Mouse (Mus musculus): ENCODE results near the gene Amigo1. TPM values are rescaled to one million over a fixed set of nuclear protein-coding genes. Genes with fewer than 3 reads are reported as not detected.

Gene Amigo1
- 16.0 and 16.7 TPM in 2 replicates for polyA plus RNA-seq (2012; rRNA removed)

GRCm38 (mm10) chr3:108186098-108187047 is at the start of gene Amigo1:
Gene Amigo1 (plus strand): TSS chr3:108186335.

GRCm38 (mm10) chr3:108145534-108146445 is 40.3 kb upstream of the Amigo1 start, which contains the start of gene Gnai3:
Gene Gnai3 (minus strand): TSS chr3:108146146.

DNA sequence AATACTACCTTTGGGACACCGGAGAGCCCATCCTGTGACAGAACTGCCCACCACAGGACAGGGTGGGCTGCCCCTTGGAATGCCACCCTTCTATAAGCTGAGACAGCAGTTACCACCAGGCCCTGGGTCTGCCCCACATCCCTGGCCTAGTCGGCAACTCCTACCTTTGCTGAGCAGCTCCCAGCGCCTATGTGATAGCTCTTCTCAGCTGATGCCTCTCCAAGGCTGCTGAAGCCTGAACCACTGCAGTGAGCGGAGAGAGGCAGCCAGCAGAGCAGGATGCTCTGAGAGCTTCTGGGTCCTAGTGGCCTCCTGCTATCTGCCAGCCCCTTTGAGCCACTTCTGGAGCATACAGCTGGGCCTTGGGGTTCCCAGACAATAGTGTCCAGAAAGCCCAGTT is 31.5 kb upstream of the Amigo1 start, which contains the start of gene Gpr61:
Gpr61 (minus strand) TSS at position 227 of the 400 bp plus-strand sequence.

DNA sequence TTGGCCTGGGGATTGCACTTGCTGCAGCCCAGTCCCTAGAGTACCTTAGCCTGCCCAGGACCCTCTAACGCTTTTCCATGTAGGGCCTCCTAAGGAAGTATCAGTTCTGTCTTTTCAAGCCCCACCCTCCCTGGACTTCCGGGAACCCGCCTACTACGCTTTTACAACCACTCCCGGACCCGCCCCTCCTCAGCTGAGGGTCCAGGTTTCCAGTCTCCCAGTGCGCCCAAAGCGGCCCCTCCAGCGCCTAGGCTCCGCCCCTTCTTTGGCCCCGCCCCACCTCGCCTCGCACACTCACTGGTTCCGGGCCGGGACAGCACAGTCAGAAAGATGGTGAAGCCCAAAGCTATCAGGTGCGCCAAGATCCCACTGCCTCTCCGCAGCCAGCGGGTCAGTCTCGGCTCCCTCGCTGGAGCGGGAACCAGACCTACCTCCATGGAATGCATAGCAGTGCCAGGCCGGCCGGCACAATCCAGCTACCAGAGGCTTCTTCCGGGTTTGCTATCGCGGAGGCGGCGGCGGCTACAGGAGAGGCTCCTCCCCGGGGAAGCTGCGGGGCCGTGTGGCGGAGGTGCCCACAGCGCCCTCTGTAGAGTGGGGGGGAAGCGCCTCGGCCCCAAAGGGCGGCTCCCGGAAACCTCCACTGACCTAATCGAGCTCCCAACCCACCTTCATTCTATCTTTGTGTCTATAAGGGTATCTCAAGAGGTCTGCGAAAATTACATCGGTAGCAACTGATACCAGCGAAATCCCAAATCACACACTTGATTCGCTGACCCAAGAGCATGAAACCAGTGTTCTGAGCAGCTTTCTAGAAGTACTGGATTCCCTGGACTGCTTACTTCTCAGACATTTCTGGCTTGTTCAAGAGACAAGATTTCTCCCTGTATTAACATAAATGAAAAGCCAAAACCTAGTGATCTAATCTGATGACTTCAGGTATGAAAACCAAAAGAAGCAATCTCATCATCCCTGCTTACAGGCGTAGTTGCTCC is 14.5 kb downstream of the Amigo1 start, which contains the start of gene Cyb561d1:
Cyb561d1 (minus strand) TSS at position 884 of the 995 bp plus-strand sequence.

GRCm38 (mm10) chr3:108210771-108211139 is 24.6 kb downstream of the Amigo1 start, which contains the start of gene Atxn7l2:
Gene Atxn7l2 (minus strand): TSS chr3:108210934.

DNA sequence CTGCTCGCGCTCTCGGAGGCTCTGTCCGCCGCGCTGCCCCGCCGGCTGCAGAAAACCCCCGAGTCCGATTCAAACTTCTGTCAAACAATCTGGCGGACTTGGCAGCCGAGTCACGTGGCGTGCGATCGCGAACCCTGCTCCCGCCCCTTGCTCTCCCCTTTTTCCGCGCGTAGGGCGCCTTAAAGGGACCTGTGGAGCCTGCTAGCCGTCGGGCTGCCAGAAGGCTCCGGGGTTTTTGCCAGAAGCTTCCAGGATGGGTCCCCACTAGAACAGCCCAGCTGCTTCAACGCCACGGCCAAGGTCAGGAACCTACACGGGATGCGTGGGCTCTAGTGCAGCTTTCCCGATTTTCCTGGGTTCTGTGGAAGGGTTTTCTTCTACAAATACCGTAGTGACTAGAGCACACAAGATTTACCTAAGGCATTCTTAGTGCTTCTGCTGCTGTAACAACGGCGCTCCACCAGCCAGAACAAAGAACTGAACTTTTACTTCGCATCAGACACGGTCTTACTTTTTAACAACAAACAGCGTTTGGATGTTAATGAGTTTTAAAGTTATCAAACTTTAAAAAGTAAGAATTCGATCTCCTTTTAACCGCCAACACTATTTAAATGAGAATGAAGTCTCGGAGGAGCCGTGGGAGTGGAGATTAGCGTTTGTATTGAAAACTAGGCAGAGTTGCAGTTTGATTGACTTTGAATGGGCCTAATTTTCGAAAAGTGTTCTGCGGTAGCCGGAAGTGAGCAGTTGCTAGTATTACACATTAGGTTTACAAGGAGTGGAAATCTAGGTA is 40.6 kb downstream of the Amigo1 start, which contains the start of gene Sypl2:
Sypl2 (minus strand) TSS at position 91 of the 793 bp plus-strand sequence.

Other genes starting within 250 kb of the Amigo1 start
- gene Gstm6, start 242.6 kb upstream of the Amigo1 start, polyA plus RNA-seq (2012; rRNA removed) = 7.6 and 7.7 TPM in 2 replicates
- not detected in 2 replicates for gene Gstm3, start 217.1 kb upstream of the Amigo1 start, polyA plus RNA-seq (2012; rRNA removed)
- gene Gstm2, start 199.9 kb upstream of the Amigo1 start, polyA plus RNA-seq (2012; rRNA removed) = 7.4 and 14.7 TPM in 2 replicates
- gene Gstm1, start 168.4 kb upstream of the Amigo1 start, polyA plus RNA-seq (2012; rRNA removed) = 30.5 and 36.0 TPM in 2 replicates
- 12.5 and 13.8 TPM in 2 replicates for gene Gstm4, start 141.4 kb upstream of the Amigo1 start, polyA plus RNA-seq (2012; rRNA removed)
- 99.0 and 107 TPM in 2 replicates for gene Ampd2, start 99.7 kb upstream of the Amigo1 start, polyA plus RNA-seq (2012; rRNA removed)
- 0.11 and 0.16 TPM in 2 replicates for gene Gnat2, start 93.5 kb upstream of the Amigo1 start, polyA plus RNA-seq (2012; rRNA removed)
- 82.3 and 87.1 TPM in 2 replicates for gene Gnai3, start 40.2 kb upstream of the Amigo1 start, polyA plus RNA-seq (2012; rRNA removed)
- gene Gpr61, start 31.5 kb upstream of the Amigo1 start, polyA plus RNA-seq (2012; rRNA removed) = 1.7 and 2.5 TPM in 2 replicates
- 8.1 and 8.7 TPM in 2 replicates for gene Cyb561d1, start 14.9 kb downstream of the Amigo1 start, polyA plus RNA-seq (2012; rRNA removed)
- 51.1 and 56.0 TPM in 2 replicates for gene Atxn7l2, start 24.6 kb downstream of the Amigo1 start, polyA plus RNA-seq (2012; rRNA removed)
- gene Sypl2, start 40.3 kb downstream of the Amigo1 start, polyA plus RNA-seq (2012; rRNA removed) = 2.0 and 2.8 TPM in 2 replicates
- 156 and 157 TPM in 2 replicates for gene Psma5, start 70.6 kb downstream of the Amigo1 start, polyA plus RNA-seq (2012; rRNA removed)
- 58.6 and 69.6 TPM in 2 replicates for gene Sort1, start 97.7 kb downstream of the Amigo1 start, polyA plus RNA-seq (2012; rRNA removed)
- gene Mybphl, start 178.6 kb downstream of the Amigo1 start, polyA plus RNA-seq (2012; rRNA removed) = 0.07 and 0.09 TPM in 2 replicates
- 48.8 and 69.0 TPM in 2 replicates for gene Psrc1, start 197.5 kb downstream of the Amigo1 start, polyA plus RNA-seq (2012; rRNA removed)
- gene Celsr2, start 229.2 kb downstream of the Amigo1 start, polyA plus RNA-seq (2012; rRNA removed) = 66.1 and 72.8 TPM in 2 replicates

All from central nervous system, embryonic 14 days (tissue).